Mouse (Mus musculus) adrenal gland, postnatal 36 days (tissue): ENCODE measurements around the gene Hipk4. TPM values are rescaled to one million over a fixed set of nuclear protein-coding genes. Genes with fewer than 3 reads are reported as not detected.
A peak's percentile ranks its signal among the peaks of the same experiment; 100 is the strongest.

Experiments used
- DNase-seq, 2 experiments: peaks; one replicate each; pipeline ENCODE4 v3.0.0; 2021; ENCODE audit warnings: mixed read lengths in 1 of 2
- long read RNA-seq, 2 experiments: library from polyadenylated mRNA; stranded (forward); transcript quantifications; one replicate each; pipeline ENCODE4 v2.0.0; 2021; ENCODE audit warnings: borderline sequencing depth in 2 of 2
- total RNA-seq, 2 experiments: library from RNA; stranded (reverse); gene quantifications; 2 replicates each; pipeline ENCODE4 v1.2.3; 2021

Gene Hipk4
- under 1 TPM; 0.23 to 0.26 TPM for total RNA-seq
- long read RNA-seq, experiment 1: 0 reads
- long read RNA-seq, experiment 2: 0 reads

DNA sequence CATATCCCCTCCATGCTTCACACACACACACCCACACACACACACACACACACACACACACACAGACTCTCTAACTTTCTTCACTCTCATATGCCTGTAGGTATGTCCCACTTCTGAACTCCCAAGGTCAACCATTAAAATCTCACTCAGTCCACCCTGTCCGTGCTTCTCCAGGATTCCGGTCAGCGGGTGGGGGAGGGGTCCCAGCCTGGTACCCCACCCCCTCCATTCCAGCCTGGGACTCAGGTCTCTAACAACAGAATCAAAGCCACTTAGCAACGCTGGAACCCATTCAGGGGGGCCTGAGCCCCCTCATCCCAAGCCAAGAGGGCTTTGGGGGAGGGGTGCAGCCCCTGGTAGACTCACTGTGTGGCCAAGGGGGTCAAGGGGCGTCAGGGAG is at the start of gene Hipk4:
Gene Hipk4, plus strand, starts transcription at position 301 of the 400 bp plus-strand sequence.
- DNase-seq: no peak

DNA sequence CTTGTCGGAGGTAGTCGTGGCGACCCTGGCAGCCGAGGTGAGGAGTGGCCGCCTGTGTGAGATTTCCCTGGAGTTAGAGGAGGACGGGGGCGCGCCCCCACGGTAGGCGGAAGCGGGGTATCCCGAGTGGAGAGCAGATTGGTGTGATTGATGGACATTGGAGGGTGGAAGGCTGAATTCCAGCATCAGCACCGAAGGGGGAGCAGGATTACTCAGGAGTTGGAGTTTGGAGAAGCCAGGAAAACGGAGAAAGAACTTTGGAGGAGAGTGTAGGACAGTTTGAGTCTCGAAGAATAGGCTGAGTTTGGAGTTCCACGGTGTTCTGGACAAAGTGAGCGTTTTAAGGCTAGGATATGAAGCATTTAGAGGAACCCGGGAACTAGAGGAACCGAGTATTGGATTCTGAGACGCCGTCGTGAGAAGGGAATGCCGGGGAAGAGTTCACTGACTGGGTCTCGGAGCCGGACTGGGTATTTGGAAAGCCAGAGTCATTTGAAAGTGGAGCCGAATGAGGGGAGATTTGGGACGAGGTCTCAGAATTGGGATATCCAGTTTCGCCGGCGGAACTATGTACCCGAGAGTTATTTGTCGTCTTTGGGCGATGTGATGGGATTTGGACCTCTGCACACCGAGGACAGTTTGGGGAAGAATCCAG is 49.1 kb upstream of the Hipk4 start:
- DNase-seq: peak in 1 of 2 experiments; percentile 19

DNA sequence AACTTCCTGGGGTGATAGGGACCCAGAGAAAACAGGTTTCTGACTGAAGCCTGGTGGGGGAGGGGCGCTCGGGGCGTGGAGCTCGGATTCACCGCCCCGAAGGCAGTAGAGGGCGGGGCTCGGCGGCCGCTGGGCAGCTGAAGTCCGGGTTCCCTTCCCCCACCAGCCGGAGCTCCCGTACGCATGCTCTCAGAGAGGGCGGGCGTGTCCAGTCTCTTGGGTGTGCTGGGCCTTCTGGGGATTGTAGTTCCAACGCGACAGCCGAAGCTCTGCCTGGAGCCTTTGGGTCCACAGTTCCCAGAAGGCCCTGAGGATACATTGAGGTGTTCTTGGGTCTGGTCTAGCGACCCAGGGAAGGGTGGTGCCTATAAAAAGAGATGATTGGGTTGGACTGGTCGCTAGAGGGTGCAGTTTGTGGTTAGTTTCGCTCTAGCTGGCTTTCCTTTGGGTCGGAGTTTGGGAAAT is 48.5 kb upstream of the Hipk4 start:
- DNase-seq: peak; percentile 99 to 100

DNA sequence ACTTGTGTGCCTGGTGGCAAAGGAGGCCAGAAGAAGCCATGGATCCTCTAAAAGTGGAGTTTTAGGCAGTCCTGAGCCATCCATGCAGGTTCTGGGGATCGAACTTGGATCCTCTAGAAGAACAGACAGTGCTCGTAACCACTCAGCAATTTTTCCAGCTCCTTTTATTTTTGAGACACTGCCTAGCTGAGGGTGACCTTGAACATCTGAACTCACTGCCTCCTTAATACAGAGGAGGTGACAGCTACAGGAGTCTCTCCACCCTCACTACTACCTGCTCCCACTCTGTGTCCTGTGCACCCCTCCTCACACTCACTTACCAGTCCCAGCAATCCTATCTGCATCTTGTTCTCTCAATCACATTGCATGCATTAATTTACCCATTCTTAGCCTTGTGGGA is 47.5 kb upstream of the Hipk4 start:
- DNase-seq: no peak

DNA sequence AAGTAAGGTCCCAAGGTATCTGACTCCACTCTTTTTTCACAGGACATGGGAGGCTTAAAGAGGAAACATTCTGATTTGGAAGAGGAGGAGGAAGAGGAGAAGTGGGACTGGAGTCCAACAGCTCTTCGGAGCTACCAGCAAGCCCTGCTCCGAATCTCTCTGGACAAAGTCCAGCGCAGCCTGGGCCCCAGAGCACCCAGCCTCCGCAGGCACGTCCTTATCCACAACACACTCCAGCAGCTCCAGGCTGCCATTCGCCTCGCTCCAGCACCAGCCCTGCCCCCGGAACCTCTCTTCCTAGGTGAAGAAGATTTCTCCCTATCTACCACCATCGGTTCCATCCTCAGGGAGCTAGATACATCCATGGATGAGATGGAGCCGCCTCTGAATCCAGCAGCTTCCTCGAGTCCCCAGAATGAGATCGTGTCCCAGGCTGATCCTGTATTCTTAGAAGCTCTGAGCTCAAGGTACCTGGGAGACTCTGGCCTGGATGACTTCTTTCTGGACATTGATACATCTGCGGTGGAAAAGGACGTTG is 46.9 kb upstream of the Hipk4 start:
- DNase-seq: no peak

DNA sequence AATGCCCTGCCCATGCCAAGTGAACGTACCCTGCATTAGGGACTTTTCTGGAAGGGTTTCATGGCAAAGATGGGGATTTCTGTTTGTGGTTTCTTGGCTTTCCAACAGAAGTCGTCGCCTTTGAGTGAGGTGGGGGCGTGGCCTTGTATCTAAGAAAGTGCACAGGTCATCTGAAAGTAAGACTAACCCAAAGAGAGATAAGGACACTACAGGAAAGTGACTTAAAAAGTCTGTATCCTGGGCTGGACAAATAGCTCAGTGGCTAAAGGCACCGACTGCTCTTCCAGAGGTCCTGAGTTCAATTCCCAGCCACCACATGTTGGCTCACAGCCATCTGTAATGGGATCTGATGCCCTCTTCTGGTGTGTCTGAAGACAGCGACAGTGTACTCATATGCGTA is 44.5 kb upstream of the Hipk4 start:
- no peak for DNase-seq

DNA sequence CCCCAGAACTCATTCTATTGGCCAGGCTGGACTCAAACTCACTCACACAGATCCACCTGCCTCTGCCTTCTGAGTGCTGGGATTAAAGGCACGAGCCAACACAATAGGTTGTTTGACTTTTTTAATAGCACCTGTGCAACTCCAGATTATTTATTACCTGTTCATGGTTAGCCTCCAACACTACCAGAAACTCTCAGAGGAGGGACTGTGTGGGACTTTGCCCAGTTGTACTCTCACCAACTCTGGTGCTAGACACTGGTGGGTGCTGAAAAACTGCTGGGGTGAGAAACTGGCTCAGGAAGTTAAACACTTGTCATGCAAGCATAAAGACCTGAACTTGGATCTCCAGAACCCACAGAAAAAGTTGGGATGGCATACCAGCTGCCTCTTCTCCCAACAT is 43.3 kb upstream of the Hipk4 start:
- DNase-seq: no peak

DNA sequence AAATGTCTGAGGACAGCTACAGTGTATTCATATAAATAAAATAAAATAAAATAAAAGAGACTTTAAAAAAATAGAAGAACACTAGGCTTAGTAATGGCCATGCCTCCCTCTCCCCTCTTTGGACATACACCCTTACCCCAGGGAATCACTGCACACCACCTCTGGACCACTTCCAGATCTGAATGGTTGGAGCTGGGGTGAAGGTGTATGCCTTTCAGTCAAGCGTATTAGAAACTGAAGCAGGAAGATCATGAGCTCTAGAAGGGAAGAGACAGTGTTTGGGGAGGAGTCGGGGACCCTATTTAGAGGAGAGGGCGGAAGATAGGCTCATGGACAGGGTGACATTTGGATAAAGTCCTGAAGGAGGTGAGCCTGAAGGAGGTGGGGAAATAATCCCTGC is 42.6 kb upstream of the Hipk4 start:
- DNase-seq: no peak

DNA sequence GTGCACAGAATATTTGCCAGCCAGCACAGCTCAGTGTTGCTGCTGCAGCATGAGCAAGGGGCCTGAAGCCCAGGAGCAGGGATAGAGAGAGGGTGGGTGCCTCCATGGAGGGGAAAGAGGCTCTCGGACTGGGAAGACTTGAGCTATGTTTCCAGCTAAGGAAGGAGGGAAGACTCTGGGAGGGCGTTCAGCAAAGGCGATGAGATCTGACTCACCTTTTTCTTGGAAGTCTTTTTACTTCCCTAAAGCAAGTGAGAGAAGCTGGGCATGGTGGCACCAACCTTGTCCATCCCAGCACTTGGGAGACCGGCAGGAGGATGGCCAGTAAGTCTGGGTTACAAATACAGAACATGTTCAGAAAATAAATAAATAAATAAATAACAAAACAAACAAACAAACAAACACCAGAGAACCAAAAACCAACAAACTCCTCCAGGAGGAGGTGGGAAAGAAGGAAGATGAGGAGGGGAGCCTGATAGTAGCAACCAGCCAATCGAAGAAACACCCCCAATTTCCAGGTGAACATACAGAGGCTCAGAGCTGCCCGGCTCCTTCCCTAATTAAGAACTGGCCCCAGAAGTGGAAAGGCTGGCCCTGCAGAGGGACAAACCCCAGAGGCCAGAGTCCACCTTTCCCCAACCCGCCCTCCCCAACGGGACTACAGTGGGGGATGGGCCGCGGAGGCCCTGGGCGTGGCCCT is 42.0 kb upstream of the Hipk4 start:
- DNase-seq: no peak

DNA sequence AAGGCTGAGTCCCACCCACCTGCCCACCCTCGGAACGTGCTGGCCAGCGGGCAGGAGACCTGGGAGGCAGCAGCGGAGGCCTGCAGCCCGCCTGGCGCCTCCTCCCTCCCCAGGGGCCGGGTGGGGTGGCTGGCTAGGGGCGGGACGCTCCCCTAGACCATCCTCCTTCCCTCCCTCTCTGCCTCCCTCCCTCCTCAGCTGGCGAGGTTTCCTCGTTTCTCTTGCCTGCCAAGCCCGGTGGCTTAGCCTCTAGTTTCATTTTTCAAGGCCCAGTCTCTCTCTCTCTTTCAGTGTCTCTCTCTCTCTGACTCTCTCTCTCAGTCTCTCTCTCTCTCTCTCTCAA is 41.5 kb upstream of the Hipk4 start:
- DNase-seq: peak; percentile 96 to 97

DNA sequence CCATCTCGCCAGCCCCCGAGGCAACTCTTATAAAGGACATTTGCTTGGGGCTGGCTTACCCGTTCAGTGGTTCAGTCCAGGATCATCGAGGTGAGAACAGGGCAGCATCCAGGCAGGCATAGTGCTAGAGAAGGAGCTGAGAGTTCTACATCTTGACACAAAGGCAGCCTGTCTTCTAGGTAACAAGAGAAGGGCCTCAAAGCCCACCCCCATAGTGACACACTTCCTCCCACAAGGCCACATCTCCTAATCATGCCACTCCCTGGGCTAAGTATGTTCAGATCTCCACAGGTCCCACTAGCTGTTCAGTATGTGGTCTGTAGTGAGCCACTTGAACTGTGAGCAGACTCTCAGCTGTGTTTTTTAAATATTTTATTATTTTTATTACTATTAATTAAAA is 39.2 kb upstream of the Hipk4 start:
- no peak for DNase-seq

DNA sequence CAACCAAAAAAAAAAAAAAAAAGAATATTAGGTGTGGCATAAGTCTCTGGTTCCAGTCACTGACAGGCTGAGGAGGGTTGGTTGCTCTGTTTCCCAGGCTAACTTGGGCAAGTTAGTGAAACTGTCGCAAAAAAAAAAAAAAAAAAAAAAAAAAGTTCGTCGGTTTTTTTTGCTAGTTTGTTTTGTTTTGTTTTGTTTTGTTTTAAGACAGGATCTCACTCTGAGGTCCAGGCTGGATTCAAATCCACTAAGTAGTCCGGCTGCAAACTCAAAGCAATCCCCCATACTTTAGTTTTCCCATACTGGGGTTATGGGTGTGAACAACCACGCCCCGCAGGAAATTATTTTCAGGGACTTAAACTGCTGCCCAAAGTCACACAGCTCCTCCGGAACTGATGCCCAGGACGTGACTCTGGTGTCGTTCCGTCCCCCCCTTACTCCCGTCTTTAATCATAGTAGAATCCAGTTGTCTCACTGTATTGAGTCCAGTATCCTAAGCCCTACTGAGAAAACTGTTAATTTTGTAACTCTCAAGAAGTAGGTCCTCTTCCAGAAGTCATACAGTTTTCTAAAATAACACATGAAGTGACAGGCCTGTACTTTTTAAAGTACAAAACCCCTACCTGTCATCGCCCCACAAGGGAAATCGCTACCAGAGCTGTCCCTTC is 36.8 kb upstream of the Hipk4 start:
- peak; percentile 46 to 57 for DNase-seq

DNA sequence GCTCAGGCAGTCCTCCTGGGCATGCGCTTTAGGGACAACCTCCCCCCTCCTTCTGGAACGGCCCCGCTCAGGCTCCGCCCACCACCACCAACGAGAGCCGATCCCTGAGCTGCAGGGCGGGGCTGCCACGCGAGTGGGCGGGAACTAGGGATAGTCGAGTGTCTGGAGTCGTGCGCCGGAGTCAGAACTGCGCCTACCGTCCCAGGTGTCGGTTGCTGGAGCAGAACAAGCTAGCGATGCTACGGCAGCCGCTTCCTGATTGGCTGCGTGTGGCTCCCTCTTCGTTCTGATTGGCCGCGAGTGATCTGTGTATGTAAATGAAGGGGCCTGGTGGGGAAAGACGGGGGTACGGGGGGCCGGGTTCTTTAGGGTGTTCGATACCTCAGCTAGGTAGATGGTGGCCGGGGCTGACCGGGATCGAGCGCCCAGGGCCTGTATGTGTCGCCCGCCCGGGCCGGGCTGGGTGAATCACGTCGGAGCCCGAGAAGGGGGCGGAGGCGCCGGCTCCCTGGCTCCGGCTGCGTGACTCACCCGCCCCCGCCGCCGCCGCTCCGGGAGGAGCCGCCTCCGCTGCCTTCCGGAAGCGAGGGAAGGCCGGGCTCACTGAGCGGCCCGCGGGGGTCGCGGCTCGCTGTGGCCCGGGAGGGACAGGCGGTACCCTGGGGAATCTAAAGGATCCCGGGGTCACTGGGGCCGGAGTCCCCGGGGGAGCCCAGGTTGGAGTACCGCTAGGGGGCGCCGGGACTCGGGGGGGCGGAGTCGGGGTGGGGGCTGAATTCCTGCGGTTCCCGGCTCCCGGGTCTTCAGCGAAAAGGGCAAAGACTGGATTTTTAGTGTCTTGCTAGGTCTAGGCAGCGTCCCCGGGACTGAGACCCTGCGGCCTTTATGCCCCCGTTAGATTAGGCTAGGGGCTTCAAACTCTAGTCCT is 36.0 kb upstream of the Hipk4 start, which contains the start of gene Sertad1:
Gene Sertad1, plus strand, starts transcription at position 141 of the 928 bp plus-strand sequence.
- DNase-seq: peak; percentile 100

DNA sequence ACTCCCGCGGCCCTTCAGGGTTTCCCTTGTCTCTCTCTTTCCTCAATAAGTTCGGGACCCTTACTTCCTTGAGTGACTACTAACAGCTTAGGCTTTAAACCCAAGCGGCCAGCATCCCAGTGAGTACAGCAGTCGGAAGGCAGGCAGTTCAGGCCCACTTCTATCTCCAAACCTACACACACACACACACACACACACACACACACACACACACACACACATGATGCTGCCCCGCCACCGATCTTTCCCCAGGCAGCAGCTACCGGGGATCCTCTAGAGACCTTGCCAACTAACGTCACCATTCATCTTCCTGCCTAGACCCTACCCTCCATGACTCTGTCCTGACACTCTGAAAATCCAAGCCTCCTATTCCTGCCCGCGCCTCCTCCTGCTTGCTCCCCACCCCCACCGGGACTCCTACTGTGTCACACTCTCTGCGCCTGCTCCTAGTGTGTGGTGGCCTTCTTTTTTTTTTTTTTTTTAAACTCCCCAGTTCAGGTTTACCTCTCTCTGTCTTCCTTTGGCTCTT is 35.3 kb upstream of the Hipk4 start:
- peak; percentile 86 to 93 for DNase-seq

DNA sequence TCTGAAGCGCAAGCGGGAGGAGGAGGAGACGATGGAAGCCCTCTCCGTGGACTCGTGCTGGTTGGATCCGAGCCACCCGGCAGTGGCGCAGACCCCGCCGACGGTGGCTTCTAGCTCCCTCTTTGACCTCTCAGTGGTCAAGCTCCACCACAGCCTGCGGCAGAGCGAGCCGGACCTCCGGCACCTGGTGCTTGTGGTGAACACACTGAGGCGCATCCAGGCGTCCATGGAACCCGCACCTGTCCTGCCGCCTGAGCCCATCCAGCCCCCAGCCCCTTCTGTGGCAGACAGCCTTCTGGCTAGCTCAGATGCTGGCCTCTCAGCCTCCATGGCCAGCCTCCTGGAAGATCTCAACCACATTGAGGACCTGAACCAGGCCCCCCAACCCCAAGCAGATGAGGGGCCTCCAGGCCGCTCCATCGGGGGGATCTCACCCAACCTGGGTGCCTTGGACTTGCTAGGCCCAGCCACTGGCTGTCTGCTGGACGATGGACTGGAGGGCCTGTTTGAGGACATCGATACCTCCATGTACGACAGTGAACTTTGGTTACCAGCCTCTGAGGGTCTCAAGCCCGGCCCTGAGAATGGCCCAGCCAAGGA is 33.7 kb upstream of the Hipk4 start:
- DNase-seq: no peak

DNA sequence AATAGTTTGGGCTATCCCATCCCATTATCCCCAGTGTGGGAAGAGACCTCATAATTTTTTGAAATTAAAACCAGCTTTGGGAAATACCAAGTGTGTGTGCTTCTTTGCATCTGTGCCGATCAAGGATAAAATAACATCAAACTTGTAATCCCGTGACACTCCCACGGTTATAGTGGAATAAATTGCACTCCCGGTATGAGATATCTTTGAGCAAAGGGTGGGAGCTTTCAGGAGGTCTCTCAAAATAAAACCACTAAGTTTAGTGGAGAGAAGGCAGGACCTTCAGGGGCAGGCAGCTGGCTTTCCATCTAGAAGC is 32.9 kb upstream of the Hipk4 start:
- no peak for DNase-seq

DNA sequence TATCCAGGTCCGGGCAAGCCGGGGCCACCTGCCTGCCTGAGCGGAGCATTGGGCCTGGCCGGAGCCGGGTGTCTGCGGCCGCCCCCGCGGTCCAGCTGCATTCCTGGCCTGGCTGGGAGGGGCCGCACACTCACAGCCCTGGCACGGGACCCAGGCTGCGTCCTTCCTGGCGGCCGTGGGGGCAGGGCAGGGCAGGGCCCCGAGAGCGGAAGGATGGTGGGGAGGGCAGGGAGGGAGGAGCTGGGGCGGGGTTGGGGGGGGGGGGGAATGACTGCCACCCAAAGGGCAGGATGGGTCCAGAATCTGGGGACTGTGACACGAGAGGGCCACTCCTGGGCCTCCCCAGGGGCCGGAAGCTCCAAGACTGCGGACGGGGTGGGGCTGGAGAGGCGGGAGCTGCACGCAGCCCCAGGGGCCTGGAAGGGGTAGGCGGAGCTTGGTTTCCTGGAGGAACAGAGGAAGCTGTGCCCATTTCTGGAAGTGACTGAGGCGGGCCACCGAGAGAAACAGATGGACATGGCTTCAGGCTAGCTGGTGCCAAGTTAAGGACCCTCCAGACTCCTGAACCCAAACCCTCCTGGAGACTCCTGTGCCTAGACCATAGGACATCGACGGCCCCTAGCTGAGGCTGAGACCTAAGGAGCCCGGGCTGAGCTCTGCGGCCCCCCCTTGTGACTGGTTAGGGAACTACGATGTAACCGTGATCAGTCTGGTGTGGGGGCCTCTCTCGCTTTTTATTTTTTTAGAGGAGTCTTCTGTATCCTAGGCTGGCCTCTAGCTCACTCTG is 32.3 kb upstream of the Hipk4 start:
- peak; percentile 98 to 99 for DNase-seq

DNA sequence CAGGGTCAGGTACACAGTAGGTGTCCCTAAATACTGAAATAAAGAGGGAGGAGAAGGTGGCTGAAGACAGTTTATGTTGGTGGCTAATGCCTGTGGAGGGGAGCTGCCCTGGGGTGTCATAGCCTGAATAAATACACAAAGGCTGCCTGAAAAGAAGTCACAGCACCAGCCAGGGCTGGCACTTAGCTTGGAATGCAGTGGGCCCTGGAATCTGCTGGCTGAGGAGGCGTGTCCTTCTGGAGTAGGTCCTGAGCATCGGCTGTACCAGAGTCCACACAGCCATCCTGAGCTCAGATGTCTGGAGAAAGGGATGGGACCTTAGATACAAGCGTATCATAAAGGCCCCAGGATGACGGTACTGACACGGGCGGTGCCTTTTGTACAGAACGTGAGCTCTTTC is 31.2 kb upstream of the Hipk4 start:
- DNase-seq: no peak

DNA sequence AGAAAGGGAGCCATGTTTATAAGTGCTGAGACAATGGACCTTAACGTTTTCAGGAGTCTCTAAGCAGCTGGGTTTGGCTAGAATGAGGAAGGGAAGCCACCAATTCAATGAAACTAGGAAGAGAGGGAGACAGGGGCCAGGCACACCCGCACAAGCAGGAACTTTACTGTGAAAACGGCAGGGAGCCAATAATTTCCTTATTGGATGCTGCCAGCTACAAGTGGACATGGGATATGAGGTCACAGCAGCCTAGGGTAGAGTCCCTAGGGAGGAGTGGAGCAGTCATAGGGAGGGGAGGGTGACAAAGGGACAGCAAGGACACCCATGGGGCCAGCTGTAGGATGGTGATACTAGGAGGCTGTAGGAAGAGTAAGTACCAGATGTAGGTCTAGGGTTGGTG is 30.0 kb upstream of the Hipk4 start:
- no peak for DNase-seq

DNA sequence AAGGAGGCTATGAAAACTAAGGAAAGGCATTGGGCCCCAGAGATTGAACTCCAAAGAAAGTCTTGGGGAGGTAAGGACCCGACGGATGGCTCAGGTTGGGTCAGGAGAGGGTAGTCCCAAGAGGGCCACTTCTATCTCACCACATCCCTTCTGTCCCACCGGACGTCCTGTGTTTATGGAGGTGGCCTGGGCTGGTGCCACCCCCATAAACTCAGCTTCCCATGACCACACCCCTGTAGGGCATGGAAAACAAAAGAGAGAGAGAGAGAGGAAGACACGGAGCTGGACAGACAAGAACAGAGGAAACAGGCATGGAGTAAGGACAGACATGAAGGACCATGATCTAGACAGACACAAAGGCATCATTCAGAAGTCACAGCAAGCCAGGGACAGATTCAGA is 29.6 kb upstream of the Hipk4 start:
- DNase-seq: no peak
